Mouse (Mus musculus): ENCODE data around the gene Cxcl13.

- TF ChIP-seq CTCF (conservative IDR thresholded peaks at IDR 0.05; ENCODE audit: insufficient read depth, insufficient read length, low read depth, low read length) (no peak), POLR2A (IDR thresholded peaks at IDR 0.05; ENCODE audit: low read depth, low read length) (no peak)
Observed at GRCm38 (mm10) chr5:95936068-95936467, 20.7 kb upstream of the Cxcl13 start.

Data from kidney, adult 2 months (tissue).